Mouse (Mus musculus) midbrain, embryonic 15.5 days (tissue): ENCODE measurements around the gene Lrpap1. TPM values are rescaled to one million over a fixed set of nuclear protein-coding genes. Genes with fewer than 3 reads are reported as not detected.

Source experiments
- ATAC-seq: fragments of 200-750 bp; cut with Nextera tagmentation; replicated peaks from 2 replicates; pipeline ENCODE4 v1.8.0; 2017; ENCODE audit warnings: moderate TSS enrichment
- H3K27ac ChIP-seq: fragments of 300-500 bp; sonication (generic); 2 replicates; pipeline ENCODE4 v1.5.1; 2015; ENCODE audit warnings: mild to moderate bottlenecking, inconsistent platforms
- H3K27me3 ChIP-seq: fragments of 300-500 bp; sonication (generic); replicated peaks from 2 replicates; pipeline ENCODE4 v1.6.1; 2015; ENCODE audit warnings: inconsistent platforms
- H3K36me3 ChIP-seq: fragments of 300-500 bp; sonication (generic); replicated peaks from 2 replicates; pipeline ENCODE4 v1.6.1; 2015; ENCODE audit warnings: inconsistent platforms
- H3K4me1 ChIP-seq: fragments of 300-500 bp; sonication (generic); 2 replicates; pipeline ENCODE4 v1.6.1; 2015; ENCODE audit warnings: inconsistent platforms
- H3K4me2 ChIP-seq: fragments of 300-500 bp; sonication (generic); 2 replicates; pipeline ENCODE4 v1.6.1; 2015; ENCODE audit warnings: inconsistent platforms, mild to moderate bottlenecking, moderate library complexity
- H3K4me3 ChIP-seq: fragments of 300-500 bp; sonication (generic); 2 replicates; pipeline ENCODE4 v1.5.1; 2015; ENCODE audit warnings: mild to moderate bottlenecking, inconsistent platforms
- H3K9ac ChIP-seq: fragments of 300-500 bp; sonication (generic); 2 replicates; pipeline ENCODE4 v1.6.1; 2015; ENCODE audit warnings: mild to moderate bottlenecking, inconsistent platforms
- H3K9me3 ChIP-seq: fragments of 300-500 bp; sonication (generic); 2 replicates; pipeline ENCODE4 v1.6.1; 2016; ENCODE audit warnings: inconsistent platforms
- WGBS: fragments of 180-500 bp; shearing (Covaris S2); methylation state at CpG from one replicate; pipeline ENCODE4 v1.1.7; 2015; ENCODE audit warnings: mixed read lengths; 5-methylcytosine and 5-hydroxymethylcytosine counted together
- polyA plus RNA-seq: library from polyadenylated mRNA; unstranded; fragments of >200 nt; fragmentation: Nextera tagmentation; extraction: Ambion mirVana; gene quantifications from 2 replicates; pipeline ENCODE4 v1.2.1, GENCODE M21; 2015

The Lrpap1 gene
- polyA plus RNA-seq, result 125 and 135 TPM in 2 replicates

- Histone ChIP-seq H3K27ac (peak within 1 kb of the TSS; percentile 85), H3K9ac (peak within 1 kb of the TSS; percentile 79), H3K27me3 (no peaks in the 10 kb centered on the region), H3K9me3 (no peaks in the 10 kb centered on the region), H3K4me1 (peaks cover 23% of the 10 kb centered on the region), H3K4me3 (peak within 1 kb of the TSS; percentile 82), H3K4me2 (peak within 1 kb of the TSS; percentile 61), H3K36me3 (peaks cover 13% of the 10 kb centered on the region)
- ATAC-seq, result peak; percentile 97
- WGBS, result under 1% methylated on average over 38 of the region's 39 CpGs
Observed at GRCm38 (mm10) chr5:35104960-35105921, at the start of gene Lrpap1. TSS of gene Lrpap1 (minus strand) at chr5:35105766.

- H3K27me3 ChIP-seq, result no peaks in the 10 kb centered on the region
- no peak overlapping the region for H3K27ac ChIP-seq
- 80% methylated on average over 5 of the region's 5 CpGs for WGBS
- no peaks in the 10 kb centered on the region for H3K36me3 ChIP-seq
- H3K9ac ChIP-seq, result no peak overlapping the region
- H3K9me3 ChIP-seq, result no peaks in the 10 kb centered on the region; the same call in 1 of the 2 replicates
- H3K4me3 ChIP-seq, result no peak overlapping the region
- no peak overlapping the region for H3K4me2 ChIP-seq
- no peak for ATAC-seq
- H3K4me1 ChIP-seq, result 0 out of 2 replicates have a peak, but pooled peaks cover 2% of the 10 kb centered on the region
Observed at GRCm38 (mm10) chr5:35149939-35150338, 44.4 kb upstream of the Lrpap1 start.

GRCm38 (mm10) chr5:35149526-35149925, 44.0 kb upstream of the Lrpap1 start:
- no peaks in the 10 kb centered on the region for H3K27me3 ChIP-seq
- H3K9ac ChIP-seq, result no peak overlapping the region
- H3K4me1 ChIP-seq, result 0 out of 2 replicates have a peak, but pooled peaks cover 2% of the 10 kb centered on the region
- H3K27ac ChIP-seq, result no peak overlapping the region
- no peak for ATAC-seq
- H3K9me3 ChIP-seq, result no peaks in the 10 kb centered on the region; the same call in 1 of the 2 replicates
- whole genome bisulfite sequencing, result 80% methylated on average over 4 of the region's 4 CpGs
- H3K36me3 ChIP-seq, result no peaks in the 10 kb centered on the region
- no peak overlapping the region for H3K4me3 ChIP-seq
- no peak overlapping the region for H3K4me2 ChIP-seq

- Histone ChIP-seq H3K27ac (no peak overlapping the region), H3K36me3 (no peaks in the 10 kb centered on the region), H3K9ac (no peak overlapping the region), H3K4me1 (0 out of 2 replicates have a peak, but pooled peaks cover 5% of the 10 kb centered on the region), H3K4me2 (no peak overlapping the region), H3K27me3 (no peaks in the 10 kb centered on the region), H3K9me3 (no peaks in the 10 kb centered on the region; the same call in 1 of the 2 replicates), H3K4me3 (no peak overlapping the region)
- no peak for ATAC-seq
- 61% methylated on average over 8 of the region's 8 CpGs for WGBS
Observed at GRCm38 (mm10) chr5:35147963-35148767, 42.6 kb upstream of the Lrpap1 start.

- H3K9ac ChIP-seq, result no peak overlapping the region
- no peaks in the 10 kb centered on the region for H3K36me3 ChIP-seq
- H3K9me3 ChIP-seq, result no peaks in the 10 kb centered on the region; the same call in 1 of the 2 replicates
- H3K4me1 ChIP-seq, result 0 out of 2 replicates have a peak, but pooled peaks cover 2% of the 10 kb centered on the region
- H3K27ac ChIP-seq, result no peak overlapping the region
- ATAC-seq, result no peak
- no peaks in the 10 kb centered on the region for H3K27me3 ChIP-seq
- H3K4me3 ChIP-seq, result no peak overlapping the region
- no peak overlapping the region for H3K4me2 ChIP-seq
- WGBS, result 49% methylated on average over 2 of the region's 2 CpGs
Observed at GRCm38 (mm10) chr5:35147155-35147962, 41.8 kb upstream of the Lrpap1 start.

- Histone ChIP-seq H3K9me3 (no peaks in the 10 kb centered on the region; the same call in 1 of the 2 replicates), H3K4me1 (0 out of 2 replicates have a peak, but pooled peaks cover 2% of the 10 kb centered on the region), H3K4me2 (no peak overlapping the region), H3K27me3 (no peaks in the 10 kb centered on the region), H3K4me3 (no peak overlapping the region), H3K27ac (no peak overlapping the region), H3K9ac (no peak overlapping the region), H3K36me3 (no peaks in the 10 kb centered on the region)
- ATAC-seq, result no peak
- 72% methylated on average over 2 of the region's 2 CpGs for WGBS
Observed at GRCm38 (mm10) chr5:35146747-35147146, 41.2 kb upstream of the Lrpap1 start.

- no peaks in the 10 kb centered on the region for H3K9me3 ChIP-seq
Observed at GRCm38 (mm10) chr5:35144716-35145115, 39.1 kb upstream of the Lrpap1 start.

GRCm38 (mm10) chr5:35143460-35144245, 38.1 kb upstream of the Lrpap1 start:
- 45% methylated on average over 10 of the region's 10 CpGs for WGBS
- H3K4me1 ChIP-seq, result 0 out of 2 replicates have a peak, but pooled peaks cover 2% of the 10 kb centered on the region

More at GRCm38 (mm10) chr5:35144716-35145115, 39.1 kb upstream of the Lrpap1 start:
- Histone ChIP-seq H3K4me1 (0 out of 2 replicates have a peak, but pooled peaks cover 2% of the 10 kb centered on the region), H3K27ac (no peak overlapping the region), H3K9ac (no peak overlapping the region), H3K36me3 (no peaks in the 10 kb centered on the region), H3K27me3 (no peaks in the 10 kb centered on the region), H3K4me2 (no peak overlapping the region), H3K4me3 (no peak overlapping the region)
- no peak for ATAC-seq
- 94% methylated on average over 2 of the region's 2 CpGs for WGBS

GRCm38 (mm10) chr5:35142910-35143309, 37.3 kb upstream of the Lrpap1 start:
- H3K9ac ChIP-seq, result no peak overlapping the region
- ATAC-seq, result no peak

More at GRCm38 (mm10) chr5:35143460-35144245, 38.1 kb upstream of the Lrpap1 start:
- no peaks in the 10 kb centered on the region for H3K27me3 ChIP-seq
- H3K4me3 ChIP-seq, result no peak overlapping the region
- ATAC-seq, result no peak
- H3K27ac ChIP-seq, result no peak overlapping the region
- H3K36me3 ChIP-seq, result no peaks in the 10 kb centered on the region
- no peaks in the 10 kb centered on the region for H3K9me3 ChIP-seq
- H3K4me2 ChIP-seq, result no peak overlapping the region
- H3K9ac ChIP-seq, result no peak overlapping the region

GRCm38 (mm10) chr5:35141316-35141715, 35.8 kb upstream of the Lrpap1 start:
- no peak overlapping the region for H3K9ac ChIP-seq
- H3K4me2 ChIP-seq, result no peak overlapping the region
- no peaks in the 10 kb centered on the region for H3K36me3 ChIP-seq
- H3K27ac ChIP-seq, result no peak overlapping the region; the same call in 1 of the 2 replicates
- 40% methylated on average over 3 of the region's 3 CpGs for WGBS
- H3K27me3 ChIP-seq, result no peaks in the 10 kb centered on the region
- no peaks in the 10 kb centered on the region for H3K9me3 ChIP-seq
- no peak for ATAC-seq
- no peak overlapping the region for H3K4me3 ChIP-seq
- peaks cover 6% of the 10 kb centered on the region; the same call in 1 of the 2 replicates for H3K4me1 ChIP-seq

More at GRCm38 (mm10) chr5:35142910-35143309, 37.3 kb upstream of the Lrpap1 start:
- Histone ChIP-seq H3K27ac (no peak overlapping the region), H3K4me1 (peaks cover 6% of the 10 kb centered on the region; the same call in 1 of the 2 replicates), H3K36me3 (no peaks in the 10 kb centered on the region), H3K27me3 (no peaks in the 10 kb centered on the region), H3K9me3 (no peaks in the 10 kb centered on the region), H3K4me3 (no peak overlapping the region), H3K4me2 (no peak overlapping the region)
- 38% methylated on average over 1 of the region's 1 CpGs for WGBS
